Comparison of ENCODE assay signal across 12 mouse cellular contexts in the genomic region with DNA sequence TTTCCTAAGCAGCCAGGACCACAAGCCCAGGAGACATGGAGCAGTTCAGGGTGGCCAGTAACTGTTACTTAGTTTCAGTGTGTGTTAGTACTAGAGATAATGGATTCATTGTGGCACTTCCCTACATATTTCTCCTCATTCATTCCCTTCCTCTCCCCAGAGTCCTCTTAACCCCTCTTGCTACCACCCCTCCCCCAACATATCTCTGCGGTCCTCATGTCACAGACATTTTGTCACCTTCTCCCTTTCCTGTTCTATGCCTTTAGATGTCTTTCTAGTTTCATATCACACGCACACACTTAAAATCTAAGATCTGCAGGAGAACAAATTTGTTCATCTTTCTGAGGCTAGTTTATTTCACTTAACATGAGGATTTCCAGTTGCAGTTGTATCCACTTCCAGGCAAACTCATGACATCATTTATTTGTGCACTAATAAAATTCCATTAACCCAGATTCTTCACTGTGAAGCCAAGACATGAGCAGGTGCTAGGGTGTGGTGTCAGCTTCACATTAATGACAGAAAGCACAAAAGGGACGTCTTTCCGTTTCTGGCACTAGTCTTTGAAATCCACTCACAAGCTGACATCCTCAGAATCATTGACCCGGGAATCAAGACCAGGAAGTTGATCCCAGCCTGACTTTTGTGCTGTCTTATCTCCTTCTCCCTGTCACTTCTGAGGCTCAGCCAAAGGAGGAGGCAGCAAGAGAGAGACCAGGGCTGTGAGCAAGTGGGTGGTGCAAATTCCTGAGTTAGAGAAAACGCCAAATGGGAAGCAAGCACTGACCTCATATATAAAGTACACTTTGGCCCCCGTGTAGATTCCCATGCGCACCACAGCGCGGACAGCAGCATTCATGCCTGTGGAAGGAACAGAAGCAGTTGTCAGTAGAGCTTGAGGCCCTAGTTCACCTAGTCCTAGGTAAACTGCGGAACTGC. TPM values are rescaled to one million over a fixed set of nuclear protein-coding genes. Genes with fewer than 3 reads are reported as not detected.
DNase-seq lines count a peak whose midpoint lies in the region; ATAC-seq and TF ChIP-seq lines count a peak whose summit lies in the region.
"Had no signal": no experiment of that assay in that cellular context is flagged by ENCODE, and none has a peak within 500 bp of the region (broad histone marks: within the 10 kb centered on the region; RNA-seq: fewer than 3 reads in every experiment).

No protein-coding gene starts in this region.

- intact Hi-C loops in gastrocnemius, postnatal 36 days (cut with DNase I) = no loop called here

- peak; percentile 81 for ATAC-seq in intestine, embryonic 16.5 days
- ATAC-seq in erythroblast, adult 5-6 weeks (replicated peaks; ENCODE audit: low FRiP score, poor library complexity, severe bottlenecking) = no peak
- no peak for ATAC-seq in forebrain, postnatal 0 days

- peak; percentile 22 for DNase-seq in gastrocnemius, adult 18-20 months (ENCODE audit: low spot score)
- no peak for DNase-seq in gastrocnemius, adult 8-10 months (ENCODE audit: low spot score in 2 of 2)
- no peak for DNase-seq in spleen, adult 2 months (ENCODE audit: low read depth in 1 of 2, low spot score in 2 of 2)
- DNase-seq in spleen, postnatal 4 days (ENCODE audit: low spot score in 2 of 2) = no peak
- DNase-seq in forebrain, postnatal 0 days = no peak
- DNase-seq in gastrocnemius, postnatal 36 days = no peak
- DNase-seq: adrenal gland, adult 2 months; cerebellum, postnatal 25 days had no signal

- no peaks in the 10 kb centered on the region for H3K27me3 ChIP-seq in spleen, adult 2 months (ENCODE audit: control insufficient read depth, insufficient read depth, low read length)
- H3K27me3 ChIP-seq in intestine, embryonic 16.5 days (replicated peaks; ENCODE audit: control insufficient read depth, insufficient read depth, low read length) = no peaks in the 10 kb centered on the region
- H3K27me3 ChIP-seq in forebrain, postnatal 0 days (ENCODE audit: insufficient read depth, low read length) = no peaks in the 10 kb centered on the region
- H3K27me3 ChIP-seq: midbrain, embryonic 12.5 days had no signal

- no peak overlapping the region for H3K4me2 ChIP-seq in intestine, embryonic 16.5 days (ENCODE audit: low read depth, low read length)
- H3K4me2 ChIP-seq in forebrain, postnatal 0 days (ENCODE audit: low read depth) = no peak overlapping the region
- H3K4me2 ChIP-seq: midbrain, embryonic 12.5 days had no signal

- no peak overlapping the region for H3K4me3 ChIP-seq in spleen, adult 2 months (ENCODE audit: extremely low read depth, insufficient read depth, insufficient read length)
- H3K4me3 ChIP-seq in intestine, embryonic 16.5 days (ENCODE audit: low read length) = no peak overlapping the region
- H3K4me3 ChIP-seq in forebrain, postnatal 0 days (ENCODE audit: low read depth, low read length) = no peak overlapping the region
- H3K4me3 ChIP-seq: hindbrain, embryonic 10.5 days; midbrain, embryonic 12.5 days had no signal

- H3K27ac ChIP-seq in spleen, adult 2 months (ENCODE audit: insufficient read depth, low read length) = peak overlapping the region; percentile 20; the same call in 1 of the 2 replicates
- H3K27ac ChIP-seq in intestine, embryonic 16.5 days (ENCODE audit: low read length) = peak overlapping the region; percentile 75
- no peak overlapping the region for H3K27ac ChIP-seq in forebrain, postnatal 0 days (ENCODE audit: low read depth, low read length)
- H3K27ac ChIP-seq: hindbrain, embryonic 10.5 days; midbrain, embryonic 12.5 days had no signal

- H3K9ac ChIP-seq in intestine, embryonic 16.5 days (ENCODE audit: low read depth, low read length) = no peak overlapping the region
- no peak overlapping the region for H3K9ac ChIP-seq in forebrain, postnatal 0 days
- H3K9ac ChIP-seq: midbrain, embryonic 12.5 days had no signal

- 77% methylated on average over 11 of the region's 11 CpGs for WGBS in spleen, adult 2 months
- 43% methylated on average over 11 of the region's 11 CpGs for WGBS in intestine, embryonic 16.5 days
- 77% methylated on average over 11 of the region's 11 CpGs for WGBS in forebrain, postnatal 0 days

- H3K9me3 ChIP-seq in intestine, embryonic 16.5 days (ENCODE audit: control insufficient read depth, low read length) = no peaks in the 10 kb centered on the region
- H3K9me3 ChIP-seq in forebrain, postnatal 0 days (ENCODE audit: low read length) = no peaks in the 10 kb centered on the region
- H3K9me3 ChIP-seq: hindbrain, embryonic 10.5 days; midbrain, embryonic 12.5 days had no signal

- TF ChIP-seq POLR2A in spleen, adult 2 months (IDR thresholded peaks at IDR 0.05; ENCODE audit: low read depth, low read length) = no peak

- no peaks in the 10 kb centered on the region; the same call in 1 of the 2 replicates for H3K36me3 ChIP-seq in spleen, adult 2 months (ENCODE audit: control insufficient read depth, insufficient read depth, low read length)
- H3K36me3 ChIP-seq in intestine, embryonic 16.5 days (ENCODE audit: control insufficient read depth, insufficient read depth, low read length) = no peaks in the 10 kb centered on the region
- H3K36me3 ChIP-seq in forebrain, postnatal 0 days (ENCODE audit: insufficient read depth) = peaks cover 20% of the 10 kb centered on the region; the same call in 1 of the 2 replicates
- H3K36me3 ChIP-seq: hindbrain, embryonic 10.5 days; midbrain, embryonic 12.5 days had no signal

- TF ChIP-seq CTCF in spleen, adult 2 months (IDR thresholded peaks at IDR 0.05; ENCODE audit: extremely low read depth, insufficient read depth, insufficient read length, insufficient replicate concordance) = no peak
- no peak for TF ChIP-seq CTCF in forebrain, postnatal 0 days (IDR thresholded peaks at IDR 0.05; ENCODE audit: low read depth)

- peaks cover 28% of the 10 kb centered on the region for H3K4me1 ChIP-seq in spleen, adult 2 months (ENCODE audit: control insufficient read depth, insufficient read depth, insufficient read length)
- H3K4me1 ChIP-seq in intestine, embryonic 16.5 days (ENCODE audit: control insufficient read depth, insufficient read depth, low read length) = peaks cover 49% of the 10 kb centered on the region
- no peaks in the 10 kb centered on the region for H3K4me1 ChIP-seq in forebrain, postnatal 0 days (ENCODE audit: insufficient read depth)

RNA-seq across cellular contexts. Expression of gene Pfkp, which starts 13.2 kb away (rescaled TPM):
- 1 to 10 TPM; 4.6 to 7.9 TPM for total RNA-seq in gastrocnemius, adult 18-20 months (2021)
- 1 to 10 TPM; 1.2 to 3.3 (median 3.2) TPM for total RNA-seq in gastrocnemius, adult 8-10 months (2022)
- polyA plus RNA-seq in spleen, adult 2 months (2012; rRNA removed) = 39.7 and 45.1 TPM in 2 replicates
- polyA plus RNA-seq in intestine, embryonic 16.5 days (2015; fragmentation: Nextera tagmentation; extraction: Ambion mirVana) = 121 and 130 TPM in 2 replicates
- total RNA-seq in erythroblast, adult 5-6 weeks (2015; ENCODE audit: low replicate concordance) = 6.7 and 25.1 TPM in 2 replicates
- total RNA-seq in erythroblast, adult 5-6 weeks (2017; ENCODE audit: low replicate concordance) = 13.7 and 21.3 TPM in 2 replicates
- 173 and 213 TPM in 2 replicates for total RNA-seq in forebrain, postnatal 0 days (2014; rRNA removed)
- polyA plus RNA-seq in forebrain, postnatal 0 days (2015; fragmentation: Nextera tagmentation; extraction: Ambion mirVana) = 109 and 207 TPM in 2 replicates
- 1 to 10 TPM; 3.5 to 5.4 TPM for total RNA-seq in gastrocnemius, postnatal 36 days (2021)
